Mouse (Mus musculus) lung, embryonic 14.5 days (tissue): Measurements from ENCODE around the gene Cacng5. TPM values are rescaled to one million over a fixed set of nuclear protein-coding genes. Genes with fewer than 3 reads are reported as not detected.

Experiments
- ATAC-seq: fragments of 200-750 bp; cut with Nextera tagmentation; 2 replicates; pipeline ENCODE4 v1.8.0; 2017; ENCODE audit warnings: mild to moderate bottlenecking, moderate TSS enrichment, moderate library complexity; ENCODE audit not compliant: insufficient read depth
- DNase-seq: peaks from one replicate; pipeline ENCODE4 v3.0.0-alpha.2; 2015
- H3K27ac ChIP-seq: fragments of 300-500 bp; sonication (generic); 2 replicates; pipeline ENCODE4 v1.5.1; 2014; ENCODE audit warnings: low read depth, mild to moderate bottlenecking, moderate library complexity
- H3K27me3 ChIP-seq: fragments of 300-500 bp; sonication (generic); 2 replicates; pipeline ENCODE4 v1.6.1; 2014; ENCODE audit warnings: low read length, control low read depth; ENCODE audit not compliant: insufficient read depth
- H3K36me3 ChIP-seq: fragments of 300-500 bp; sonication (generic); 2 replicates; pipeline ENCODE4 v1.6.1; 2014; ENCODE audit warnings: control low read depth; ENCODE audit not compliant: insufficient read depth
- H3K4me1 ChIP-seq: fragments of 300-500 bp; sonication (generic); 2 replicates; pipeline ENCODE4 v1.6.1; 2014; ENCODE audit warnings: antibody characterized with exemption, control low read depth; ENCODE audit not compliant: insufficient read depth
- H3K4me2 ChIP-seq: fragments of 300-500 bp; sonication (generic); 2 replicates; pipeline ENCODE4 v1.6.1; 2014; ENCODE audit warnings: mild to moderate bottlenecking
- H3K4me3 ChIP-seq: fragments of 300-500 bp; sonication (generic); 2 replicates; pipeline ENCODE4 v1.5.1; 2014; ENCODE audit warnings: low read depth, low read length
- H3K9ac ChIP-seq: fragments of 300-500 bp; sonication (generic); 2 replicates; pipeline ENCODE4 v1.6.1; 2014
- H3K9me3 ChIP-seq: fragments of 300-500 bp; sonication (generic); 2 replicates; pipeline ENCODE4 v1.6.1; 2016; ENCODE audit warnings: low read depth, low read length, control low read depth
- CTCF ChIP-seq: IDR thresholded peaks from 2 replicates; pipeline ENCODE4 v1.5.1; 2016; ENCODE audit warnings: antibody characterized with exemption, low read depth
- WGBS: fragments of 180-500 bp; shearing (Covaris S2); extraction: QIAGEN DNeasy Blood & Tissue Kit; methylation state at CpG from one replicate; pipeline ENCODE4 v1.1.7; 2014; 5-methylcytosine and 5-hydroxymethylcytosine counted together
- polyA plus RNA-seq: library from polyadenylated mRNA; unstranded; fragments of >200 nt; fragmentation: Nextera tagmentation; extraction: Ambion mirVana; gene quantifications from 2 replicates; pipeline ENCODE4 v1.2.1, GENCODE M21; 2014

Gene Cacng5
- polyA plus RNA-seq, 1 experiment from 2014 or later: 0.16 TPM

DNA sequence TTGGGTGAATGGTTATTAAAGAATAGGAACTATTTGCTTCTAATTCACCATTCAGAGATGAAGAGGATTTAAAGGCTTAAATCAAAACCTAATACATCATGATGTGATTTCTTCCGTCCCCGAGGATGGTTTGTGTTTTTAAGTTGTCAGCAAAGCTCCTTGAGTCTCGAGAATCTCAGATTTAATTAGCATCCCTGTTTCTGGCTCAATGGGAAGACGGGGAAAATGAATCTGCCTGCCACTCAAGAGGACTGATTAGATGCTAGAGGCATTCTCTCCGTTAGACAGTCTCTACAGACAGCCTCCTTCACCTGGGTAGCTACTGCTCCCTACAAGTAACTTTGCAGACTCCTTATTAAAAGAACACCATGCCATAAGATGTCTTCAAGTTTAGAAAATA is 32.0 kb upstream of the Cacng5 start:
- Histone ChIP-seq H3K4me3 (no peak overlapping the region), H3K4me1 (no peaks in the 10 kb centered on the region), H3K27me3 (no peaks in the 10 kb centered on the region), H3K9me3 (no peaks in the 10 kb centered on the region), H3K9ac (no peak overlapping the region), H3K4me2 (no peak overlapping the region), H3K27ac (no peak overlapping the region), H3K36me3 (0 out of 2 replicates have a peak, but pooled peaks cover 5% of the 10 kb centered on the region)
- ATAC-seq: no peak
- DNase-seq: no peak
- TF ChIP-seq CTCF: no peak
- WGBS: 58% methylated on average over 5 of the region's 5 CpGs

DNA sequence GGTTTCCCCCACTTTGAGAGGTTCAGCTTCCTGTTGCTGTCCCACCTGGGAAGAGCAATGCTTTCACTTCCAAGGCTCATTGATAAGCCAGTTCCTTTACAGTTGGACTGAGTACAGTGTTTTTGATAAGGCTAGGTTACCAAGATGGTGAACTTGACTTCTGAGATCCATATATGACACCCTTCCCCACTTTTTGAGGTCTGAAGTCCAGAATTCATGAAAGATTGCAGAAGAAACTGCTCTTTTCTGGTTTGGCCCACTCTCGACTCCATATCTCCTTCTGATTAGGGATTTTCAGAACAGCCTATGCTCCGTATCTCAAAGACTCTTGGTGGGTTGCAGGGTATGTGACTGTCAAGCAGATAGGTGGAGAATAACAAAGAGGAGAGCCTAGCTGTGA is 22.1 kb upstream of the Cacng5 start:
- Histone ChIP-seq H3K27me3 (no peaks in the 10 kb centered on the region), H3K27ac (no peak overlapping the region), H3K4me3 (no peak overlapping the region), H3K36me3 (0 out of 2 replicates have a peak, but pooled peaks cover 5% of the 10 kb centered on the region), H3K4me2 (no peak overlapping the region), H3K9me3 (peaks cover 8% of the 10 kb centered on the region; the same call in 1 of the 2 replicates), H3K9ac (no peak overlapping the region), H3K4me1 (no peaks in the 10 kb centered on the region)
- TF ChIP-seq CTCF: no peak
- DNase-seq: no peak
- no peak for ATAC-seq
- WGBS: 83% methylated on average over 2 of the region's 2 CpGs

DNA sequence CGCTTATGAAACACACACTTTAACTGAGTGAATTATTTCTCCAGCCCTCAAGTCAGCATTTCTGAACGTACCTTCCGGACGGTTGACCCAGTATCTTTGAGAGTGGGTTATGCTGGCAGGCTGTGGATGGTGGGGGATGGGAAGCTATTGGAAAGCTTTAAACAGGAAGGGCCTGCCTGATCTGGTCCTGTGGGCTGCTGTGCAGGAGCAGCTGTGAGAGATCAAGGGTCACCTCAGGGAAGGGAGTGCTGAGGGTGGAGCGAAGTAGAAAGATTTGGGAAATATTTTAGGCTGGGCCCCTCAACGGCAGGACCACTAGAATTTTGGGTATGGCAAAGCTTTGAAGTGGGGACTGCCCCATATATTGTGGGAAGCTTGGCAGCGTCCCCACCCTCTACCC is 16.9 kb upstream of the Cacng5 start:
- Histone ChIP-seq H3K4me3 (no peak overlapping the region), H3K4me2 (no peak overlapping the region), H3K27ac (no peak overlapping the region), H3K9ac (no peak overlapping the region), H3K9me3 (no peaks in the 10 kb centered on the region), H3K36me3 (no peaks in the 10 kb centered on the region), H3K4me1 (no peaks in the 10 kb centered on the region), H3K27me3 (no peaks in the 10 kb centered on the region)
- 31% methylated on average over 7 of the region's 7 CpGs for WGBS
- peak; percentile 49; the same call in 1 of the 2 replicates for ATAC-seq
- TF ChIP-seq CTCF: no peak
- DNase-seq: peak; percentile 45

DNA sequence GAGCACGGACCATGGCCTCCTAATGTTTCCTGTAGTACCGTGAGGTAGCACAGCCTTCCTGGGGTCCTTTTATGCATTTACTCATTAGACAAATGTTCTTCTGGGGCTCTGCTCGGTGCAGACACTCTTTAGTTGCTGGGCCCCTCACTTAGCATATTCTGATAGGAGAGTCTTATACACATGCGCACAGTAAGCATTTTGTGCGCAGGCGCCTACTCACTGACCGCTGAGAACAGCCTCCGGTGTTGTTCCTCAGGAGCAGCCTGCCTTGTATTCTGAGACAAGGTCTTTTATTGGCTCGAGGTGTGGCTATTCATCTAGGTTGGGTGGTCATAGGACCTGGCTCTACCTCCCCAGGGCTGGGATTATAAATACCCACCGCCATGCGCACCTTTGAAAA is 16.4 kb upstream of the Cacng5 start:
- H3K4me3 ChIP-seq: no peak overlapping the region
- DNase-seq (no peak), ATAC-seq (no peak)
- TF ChIP-seq CTCF: no peak
- no peak overlapping the region for H3K9ac ChIP-seq
- H3K4me2 ChIP-seq: no peak overlapping the region
- 77% methylated on average over 11 of the region's 11 CpGs for WGBS
- H3K36me3 ChIP-seq: no peaks in the 10 kb centered on the region
- no peaks in the 10 kb centered on the region for H3K9me3 ChIP-seq
- H3K27me3 ChIP-seq: no peaks in the 10 kb centered on the region
- no peak overlapping the region for H3K27ac ChIP-seq
- H3K4me1 ChIP-seq: no peaks in the 10 kb centered on the region

DNA sequence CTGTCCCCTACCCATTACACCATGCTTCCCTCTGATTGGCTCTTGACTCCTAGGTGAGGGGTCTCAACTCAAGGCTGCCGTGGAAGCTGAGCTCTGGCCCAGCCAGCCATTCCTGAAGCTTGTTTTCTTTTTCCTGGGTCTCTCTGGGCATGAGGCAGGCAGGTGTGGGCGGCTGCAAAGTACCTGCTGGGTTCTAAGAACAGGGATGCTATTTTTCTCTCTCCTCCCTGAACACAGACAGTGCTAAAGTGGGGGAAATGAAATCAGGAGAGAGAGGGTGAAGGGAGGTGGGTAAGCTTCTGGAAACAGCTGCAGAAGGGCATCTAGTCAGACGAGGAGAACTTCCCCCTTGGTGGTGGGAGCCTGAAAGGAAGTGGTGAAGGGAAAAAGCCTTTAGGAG is 14.9 kb upstream of the Cacng5 start:
- Histone ChIP-seq H3K4me1 (no peaks in the 10 kb centered on the region), H3K9me3 (no peaks in the 10 kb centered on the region), H3K27ac (no peak overlapping the region), H3K9ac (no peak overlapping the region), H3K4me3 (no peak overlapping the region), H3K4me2 (no peak overlapping the region), H3K36me3 (no peaks in the 10 kb centered on the region), H3K27me3 (no peaks in the 10 kb centered on the region)
- no peak for ATAC-seq
- no peak for TF ChIP-seq CTCF
- no peak for DNase-seq
- 38% methylated on average over 3 of the region's 3 CpGs for WGBS

DNA sequence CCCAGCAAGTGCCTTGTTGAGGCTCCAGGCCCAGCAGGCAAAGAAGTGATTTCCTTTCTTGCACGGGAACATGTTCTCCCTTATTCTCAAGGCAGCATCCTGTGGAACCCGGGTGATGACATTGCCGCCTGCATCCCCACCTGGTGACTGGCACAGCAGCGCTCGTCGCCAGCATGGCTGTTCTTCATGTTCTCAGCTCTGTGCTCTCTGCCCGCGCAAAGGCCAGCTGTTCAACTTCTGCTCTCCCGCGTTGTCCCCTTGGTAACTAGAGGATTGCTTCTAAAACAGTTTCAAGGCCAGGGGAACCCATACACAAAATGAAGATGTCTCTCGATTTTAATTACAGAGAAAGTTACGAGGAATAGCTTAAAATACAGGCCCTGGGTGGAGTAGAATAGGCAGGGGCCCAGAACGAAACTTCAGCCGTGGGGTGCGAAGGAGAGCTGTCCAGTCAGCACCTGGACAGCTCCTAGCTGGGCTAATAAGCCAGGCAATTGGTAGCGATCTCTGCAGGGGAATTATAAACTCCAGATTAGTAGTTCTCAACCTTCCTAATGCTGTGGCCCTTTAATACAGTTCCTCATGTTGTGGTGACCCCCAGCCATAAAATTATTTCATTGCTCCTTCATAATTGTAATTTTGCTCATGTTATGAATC is 5.1 kb upstream of the Cacng5 start:
- no peaks in the 10 kb centered on the region for H3K9me3 ChIP-seq
- H3K9ac ChIP-seq: no peak overlapping the region
- no peaks in the 10 kb centered on the region for H3K36me3 ChIP-seq
- peaks cover 9% of the 10 kb centered on the region; the same call in 1 of the 2 replicates for H3K27me3 ChIP-seq
- ATAC-seq: no peak
- no peak for TF ChIP-seq CTCF
- peak; percentile 85 for DNase-seq
- no peaks in the 10 kb centered on the region for H3K4me1 ChIP-seq
- H3K4me2 ChIP-seq: no peak overlapping the region
- no peak overlapping the region for H3K4me3 ChIP-seq
- WGBS: 41% methylated on average over 16 of the region's 16 CpGs
- H3K27ac ChIP-seq: no peak overlapping the region

DNA sequence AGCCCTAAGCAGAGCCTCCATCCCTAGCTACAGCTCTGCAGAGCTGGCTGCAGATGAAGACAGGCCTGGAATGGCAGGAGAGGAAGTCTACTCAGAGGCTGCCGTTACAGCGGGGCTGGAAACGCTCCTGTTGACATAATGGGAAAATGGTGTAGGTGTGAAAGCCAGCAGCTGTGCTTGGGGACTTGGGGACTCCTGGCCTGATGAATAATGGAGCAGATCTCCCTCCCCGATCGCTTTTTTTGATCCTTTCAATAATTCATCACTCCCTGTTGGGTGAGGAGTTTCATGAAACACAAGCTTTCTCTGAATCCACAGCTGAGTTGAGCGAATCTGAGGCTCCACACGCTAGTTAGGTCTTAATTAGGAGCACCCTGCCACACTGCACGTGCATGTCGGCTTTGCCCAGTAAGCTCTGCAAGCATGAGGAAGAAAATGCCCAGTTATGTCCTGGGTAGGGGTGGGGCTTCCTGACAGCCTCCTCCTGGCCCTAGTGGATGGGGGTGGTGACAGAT is 2.9 kb upstream of the Cacng5 start:
- H3K9ac ChIP-seq: no peak overlapping the region
- H3K27ac ChIP-seq: no peak overlapping the region
- no peak for DNase-seq

More for the DNA sequence above, 2.9 kb upstream of the Cacng5 start:
- H3K4me1 ChIP-seq: no peaks in the 10 kb centered on the region
- no peaks in the 10 kb centered on the region for H3K9me3 ChIP-seq
- no peak overlapping the region for H3K4me2 ChIP-seq
- no peaks in the 10 kb centered on the region for H3K36me3 ChIP-seq
- 55% methylated on average over 9 of the region's 9 CpGs for WGBS
- H3K27me3 ChIP-seq: peaks cover 17% of the 10 kb centered on the region; the same call in 1 of the 2 replicates
- no peak for TF ChIP-seq CTCF
- no peak overlapping the region for H3K4me3 ChIP-seq
- ATAC-seq: no peak
